Mouse (Mus musculus) stomach, embryonic 16.5 days (tissue): Measurements from ENCODE around the gene Gm6583. TPM values are rescaled to one million over a fixed set of nuclear protein-coding genes. Genes with fewer than 3 reads are reported as not detected.

Source experiments
- ATAC-seq: fragments of 200-750 bp; cut with Nextera tagmentation; 2 replicates; pipeline ENCODE4 v1.8.0; 2017; ENCODE audit warnings: moderate number of reproducible peaks, moderate TSS enrichment; ENCODE audit not compliant: insufficient read depth, low FRiP score
- H3K27ac ChIP-seq: fragments of 300-500 bp; sonication (generic); 2 replicates; pipeline ENCODE4 v1.5.1; 2014; ENCODE audit warnings: low read length
- H3K27me3 ChIP-seq: fragments of 300-500 bp; sonication (generic); 2 replicates; pipeline ENCODE4 v1.6.1; 2014; ENCODE audit warnings: low read length, control low read depth, mixed read lengths; ENCODE audit not compliant: control insufficient read depth, insufficient read depth
- H3K36me3 ChIP-seq: fragments of 300-500 bp; sonication (generic); 2 replicates; pipeline ENCODE4 v1.6.1; 2014; ENCODE audit warnings: low read length; ENCODE audit not compliant: control insufficient read depth, insufficient read depth
- H3K4me1 ChIP-seq: fragments of 300-500 bp; sonication (generic); 2 replicates; pipeline ENCODE4 v1.6.1; 2014; ENCODE audit warnings: low read length, control low read depth, mixed read lengths; ENCODE audit not compliant: control insufficient read depth, insufficient read depth
- H3K4me2 ChIP-seq: fragments of 300-500 bp; sonication (generic); 2 replicates; pipeline ENCODE4 v1.6.1; 2014; ENCODE audit warnings: low read depth, low read length, mixed read lengths
- H3K4me3 ChIP-seq: fragments of 300-500 bp; sonication (generic); replicated peaks from 2 replicates; pipeline ENCODE4 v1.5.1; 2014; ENCODE audit warnings: mild to moderate bottlenecking, low read length
- H3K9ac ChIP-seq: fragments of 300-500 bp; sonication (generic); 2 replicates; pipeline ENCODE4 v1.6.1; 2014; ENCODE audit warnings: low read length
- H3K9me3 ChIP-seq: fragments of 300-500 bp; sonication (generic); replicated peaks from 2 replicates; pipeline ENCODE4 v1.6.1; 2016; ENCODE audit warnings: low read length, control low read depth; ENCODE audit not compliant: control insufficient read depth
- WGBS: fragments of 180-500 bp; shearing (Covaris S2); extraction: QIAGEN DNeasy Blood & Tissue Kit; methylation state at CpG from one replicate; pipeline ENCODE4 v1.1.7; 2014; 5-methylcytosine and 5-hydroxymethylcytosine counted together
- polyA plus RNA-seq: library from polyadenylated mRNA; unstranded; fragments of >200 nt; fragmentation: Nextera tagmentation; extraction: Ambion mirVana; gene quantifications from 2 replicates; pipeline ENCODE4 v1.2.1, GENCODE M21; 2015

Gene Gm6583
- polyA plus RNA-seq, 1 experiment from 2014 or later = 0.19 TPM

- H3K4me3 ChIP-seq = no peak overlapping the region
- H3K4me2 ChIP-seq = no peak overlapping the region
- no peaks in the 10 kb centered on the region for H3K27me3 ChIP-seq
- ATAC-seq = no peak
- WGBS = 68% methylated on average over 7 of the region's 7 CpGs
- no peak overlapping the region for H3K9ac ChIP-seq
- peaks cover 13% of the 10 kb centered on the region; the same call in 1 of the 2 replicates for H3K4me1 ChIP-seq
- H3K9me3 ChIP-seq = no peaks in the 10 kb centered on the region
- peaks cover 25% of the 10 kb centered on the region for H3K36me3 ChIP-seq
- H3K27ac ChIP-seq = no peak overlapping the region
Measured at GRCm38 (mm10) chr5:112339215-112339614, 16.6 kb downstream of the Gm6583 start.

DNA sequence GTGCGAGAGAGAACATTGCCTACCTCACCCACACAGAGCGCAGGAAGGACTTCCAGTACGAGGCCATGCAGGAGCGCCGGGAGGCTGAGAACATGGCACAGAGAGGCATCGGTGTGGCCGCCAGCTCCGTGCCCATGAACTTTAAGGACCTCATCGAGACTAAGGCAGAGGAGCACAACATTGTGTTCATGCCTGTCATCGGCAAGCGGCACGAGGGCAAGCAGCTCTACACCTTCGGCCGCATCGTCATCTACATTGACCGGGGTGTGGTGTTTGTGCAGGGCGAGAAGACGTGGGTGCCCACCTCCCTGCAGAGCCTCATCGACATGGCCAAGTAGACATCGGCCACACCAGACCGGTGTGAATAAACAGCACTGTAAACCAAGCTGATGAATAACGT lies 18.8 kb downstream of the Gm6583 start:
- H3K27ac ChIP-seq = no peak overlapping the region
- H3K4me2 ChIP-seq = no peak overlapping the region
- no peak overlapping the region for H3K9ac ChIP-seq
- WGBS = 90% methylated on average over 22 of the region's 22 CpGs
- H3K9me3 ChIP-seq = no peaks in the 10 kb centered on the region
- no peak overlapping the region for H3K4me3 ChIP-seq
- H3K4me1 ChIP-seq = peaks cover 7% of the 10 kb centered on the region; the same call in 1 of the 2 replicates
- no peak for ATAC-seq
- H3K36me3 ChIP-seq = peaks cover 45% of the 10 kb centered on the region
- H3K27me3 ChIP-seq = no peaks in the 10 kb centered on the region

DNA sequence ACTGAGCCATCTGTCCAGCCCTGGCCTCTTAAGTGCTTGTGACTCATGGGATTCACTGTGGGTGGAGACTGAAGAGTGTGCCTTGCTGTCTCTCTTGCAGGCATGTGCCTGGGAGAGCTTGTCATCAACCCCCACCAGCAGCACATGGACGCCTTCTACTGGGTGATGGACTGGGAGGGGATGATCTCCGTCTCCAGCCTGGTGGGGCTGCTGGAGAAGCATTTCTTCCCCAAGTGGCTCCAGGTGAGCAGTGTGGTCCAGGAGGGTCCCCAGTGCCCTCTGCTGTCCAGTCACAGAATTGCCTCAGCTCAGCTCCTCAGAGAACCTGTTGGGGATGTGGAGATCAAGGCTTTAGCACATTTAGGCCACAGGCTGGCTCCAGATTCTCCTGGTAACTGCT lies 20.4 kb downstream of the Gm6583 start:
- Histone ChIP-seq H3K27me3 (no peaks in the 10 kb centered on the region), H3K9me3 (no peaks in the 10 kb centered on the region), H3K36me3 (peaks cover 59% of the 10 kb centered on the region), H3K27ac (no peak overlapping the region), H3K4me1 (no peaks in the 10 kb centered on the region), H3K9ac (no peak overlapping the region), H3K4me3 (no peak overlapping the region), H3K4me2 (no peak overlapping the region)
- 37% methylated on average over 2 of the region's 2 CpGs for WGBS
- ATAC-seq = no peak

DNA sequence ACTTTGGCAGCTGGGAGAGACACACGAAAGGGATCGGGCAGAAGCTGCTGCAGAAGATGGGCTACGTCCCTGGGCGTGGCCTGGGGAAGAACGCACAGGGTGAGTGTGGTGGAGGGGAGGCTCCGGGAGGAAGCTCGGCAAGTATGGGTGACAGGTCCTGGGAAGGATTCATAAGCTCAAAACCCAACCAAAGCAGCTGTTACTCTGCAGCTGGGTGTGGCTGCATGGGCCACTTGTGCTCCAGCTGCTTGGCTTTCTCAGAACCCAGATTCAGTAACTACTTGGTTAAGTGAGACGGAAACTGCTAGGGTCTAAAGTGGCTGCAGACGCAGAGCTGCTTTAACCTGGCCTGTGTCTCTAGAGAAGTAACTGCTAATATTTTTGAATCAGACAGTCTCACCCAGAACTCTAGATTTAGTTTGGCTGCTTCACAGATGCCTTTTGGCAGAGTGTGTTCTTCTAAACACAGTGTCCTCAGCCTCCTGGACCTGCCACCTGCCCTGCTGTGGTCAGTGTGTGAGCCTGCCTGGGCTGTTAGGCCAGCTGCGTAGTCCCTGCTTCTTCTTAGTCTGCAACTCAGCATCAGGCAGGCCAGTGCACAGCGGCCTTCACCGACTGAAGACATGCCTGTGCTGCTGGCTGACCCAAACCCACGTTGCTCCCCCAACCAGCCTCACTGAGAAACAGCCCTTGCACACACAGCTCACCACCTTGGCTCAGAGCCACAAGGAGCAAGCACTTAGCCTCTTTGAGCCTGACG lies 25.8 kb downstream of the Gm6583 start:
- Histone ChIP-seq H3K27me3 (no peaks in the 10 kb centered on the region), H3K4me1 (peaks cover 11% of the 10 kb centered on the region), H3K4me3 (no peak overlapping the region), H3K9me3 (no peaks in the 10 kb centered on the region), H3K9ac (no peak overlapping the region), H3K36me3 (peaks cover 49% of the 10 kb centered on the region), H3K4me2 (no peak overlapping the region), H3K27ac (no peak overlapping the region)
- ATAC-seq = no peak
- 92% methylated on average over 14 of the region's 14 CpGs for WGBS

DNA sequence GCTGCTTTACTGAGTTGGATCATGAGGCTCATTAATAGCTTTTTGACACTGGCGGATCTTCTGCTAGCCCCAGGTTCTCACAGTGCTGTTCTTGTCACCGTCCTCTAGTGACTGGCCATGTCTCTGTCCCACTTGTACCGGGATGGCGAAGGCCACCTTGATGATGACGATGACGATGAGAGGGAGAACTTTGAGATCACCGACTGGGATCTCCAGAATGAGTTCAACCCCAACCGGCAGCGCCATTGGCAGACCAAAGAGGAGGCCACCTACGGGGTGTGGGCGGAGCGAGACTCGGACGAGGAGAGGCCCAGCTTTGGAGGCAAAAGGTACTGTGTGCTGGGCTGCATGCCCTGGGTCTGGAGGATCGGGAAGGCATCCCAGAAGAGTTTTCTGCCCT lies 28.0 kb downstream of the Gm6583 start:
- Histone ChIP-seq H3K27me3 (no peaks in the 10 kb centered on the region), H3K4me3 (no peak overlapping the region), H3K4me2 (no peak overlapping the region), H3K9ac (no peak overlapping the region), H3K27ac (no peak overlapping the region), H3K36me3 (peaks cover 35% of the 10 kb centered on the region), H3K4me1 (peaks cover 11% of the 10 kb centered on the region), H3K9me3 (no peaks in the 10 kb centered on the region)
- WGBS = 89% methylated on average over 15 of the region's 15 CpGs
- no peak for ATAC-seq

- Histone ChIP-seq H3K4me1 (peaks cover 11% of the 10 kb centered on the region), H3K9ac (peak overlapping the region; percentile 80), H3K27ac (no peak overlapping the region), H3K4me3 (peak overlapping the region; percentile 90), H3K27me3 (no peaks in the 10 kb centered on the region), H3K9me3 (no peaks in the 10 kb centered on the region), H3K36me3 (peaks cover 22% of the 10 kb centered on the region), H3K4me2 (peak overlapping the region; percentile 80)
- peak; percentile 7; the same call in 1 of the 2 replicates for ATAC-seq
- 1% methylated on average over 32 of the region's 33 CpGs for WGBS
Measured at GRCm38 (mm10) chr5:112326446-112327009, 29.3 kb downstream of the Gm6583 start.

DNA sequence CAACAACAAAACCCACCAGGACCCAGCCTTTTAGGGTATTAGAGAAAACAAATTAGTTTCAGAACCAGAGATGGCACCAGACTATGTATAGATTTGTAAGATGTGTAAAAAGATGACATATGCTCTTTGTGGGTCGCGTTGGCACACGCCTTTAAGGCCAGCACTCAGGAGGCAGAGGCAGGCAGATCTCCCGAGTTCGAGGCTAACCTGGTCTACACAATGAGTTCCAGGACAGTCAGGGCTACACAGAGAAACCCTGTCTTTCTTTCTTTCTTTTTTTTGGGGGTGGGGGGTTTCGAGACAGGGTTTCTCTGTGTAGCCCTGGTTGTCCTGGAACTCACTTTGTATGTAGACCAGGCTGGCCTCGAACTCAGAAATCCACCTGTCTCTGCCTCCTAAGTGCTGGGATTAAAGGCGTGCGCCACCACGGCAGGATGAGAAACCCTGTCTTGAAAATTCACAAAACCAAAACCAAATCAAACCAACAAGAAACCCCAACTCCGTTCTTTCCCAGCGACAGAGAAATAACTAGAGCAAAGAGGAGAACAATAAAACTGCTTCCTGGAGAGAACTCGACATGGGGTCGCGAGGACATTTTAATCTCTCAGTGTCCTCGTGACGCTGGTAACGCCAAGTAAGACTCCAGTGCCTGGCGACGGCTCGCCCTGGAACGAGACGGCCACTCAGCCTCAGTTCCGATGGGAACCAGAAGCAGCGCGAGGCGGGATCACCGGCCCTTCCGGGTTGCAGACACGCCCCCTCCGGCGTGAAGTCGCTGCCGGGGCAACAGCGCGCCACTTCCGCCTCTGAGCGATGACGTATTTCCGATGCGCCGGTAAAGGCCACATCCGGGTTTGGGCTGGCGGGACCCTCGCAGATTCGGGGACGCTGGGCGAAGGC lies 30.0 kb downstream of the Gm6583 start, which contains the start of gene Tfip11:
Gene Tfip11, plus strand, starts transcription at position 813 of the 900 bp plus-strand sequence.
- 7% methylated on average over 48 of the region's 48 CpGs for WGBS
- ATAC-seq = peak; percentile 88
- no peaks in the 10 kb centered on the region for H3K9me3 ChIP-seq
- H3K4me1 ChIP-seq = peaks cover 11% of the 10 kb centered on the region
- peak within 1 kb of the TSS; percentile 80 for H3K4me2 ChIP-seq
- peak within 1 kb of the TSS; percentile 90 for H3K4me3 ChIP-seq
- no peaks in the 10 kb centered on the region for H3K27me3 ChIP-seq
- H3K27ac ChIP-seq = peak within 1 kb of the TSS; percentile 86
- peak within 1 kb of the TSS; percentile 80 for H3K9ac ChIP-seq
- H3K36me3 ChIP-seq = peaks cover 15% of the 10 kb centered on the region

GRCm38 (mm10) chr5:112324637-112325545 lies 30.9 kb downstream of the Gm6583 start:
- ATAC-seq = peak; percentile 78; the same call in 1 of the 2 replicates
- H3K9ac ChIP-seq = peak overlapping the region; percentile 56
- 18% methylated on average over 24 of the region's 24 CpGs for WGBS
- H3K36me3 ChIP-seq = peaks cover 7% of the 10 kb centered on the region
- peak overlapping the region; percentile 74 for H3K4me2 ChIP-seq
- no peaks in the 10 kb centered on the region for H3K27me3 ChIP-seq
- peaks cover 11% of the 10 kb centered on the region for H3K4me1 ChIP-seq
- H3K27ac ChIP-seq = peak overlapping the region; percentile 86
- peak overlapping the region; percentile 90 for H3K4me3 ChIP-seq
- H3K9me3 ChIP-seq = no peaks in the 10 kb centered on the region
